Mouse (Mus musculus) forebrain, embryonic 14.5 days (tissue): ENCODE data around the gene Mplkip. TPM values are rescaled to one million over a fixed set of nuclear protein-coding genes. Genes with fewer than 3 reads are reported as not detected.
A peak's percentile ranks its signal among the peaks of the same experiment; 100 is the strongest.

Source experiments
- ATAC-seq: fragments of 200-750 bp; cut with Nextera tagmentation; 2 replicates; pipeline ENCODE4 v1.8.0; 2017; ENCODE audit warnings: mild to moderate bottlenecking, moderate library complexity
- DNase-seq: peaks from one replicate; pipeline ENCODE4 v3.0.0-alpha.2; 2015; ENCODE audit warnings: low spot score
- H3K27ac ChIP-seq: fragments of 300-500 bp; sonication (generic); 2 replicates; pipeline ENCODE4 v1.5.1; 2014; ENCODE audit warnings: low read depth, mild to moderate bottlenecking, control low read depth, low read length, moderate library complexity
- H3K27me3 ChIP-seq: fragments of 300-500 bp; sonication (generic); replicated peaks from 2 replicates; pipeline ENCODE4 v1.6.1; 2014; ENCODE audit warnings: low read length, control low read depth, mixed read lengths; ENCODE audit not compliant: control insufficient read depth, insufficient read depth
- H3K36me3 ChIP-seq: fragments of 300-500 bp; sonication (generic); 2 replicates; pipeline ENCODE4 v1.6.1; 2014; ENCODE audit warnings: low read length, control low read depth; ENCODE audit not compliant: control insufficient read depth, insufficient read depth
- H3K4me1 ChIP-seq: fragments of 300-500 bp; sonication (generic); 2 replicates; pipeline ENCODE4 v1.6.1; 2014; ENCODE audit warnings: antibody characterized with exemption, low read length, control low read depth; ENCODE audit not compliant: control insufficient read depth, insufficient read depth
- H3K4me2 ChIP-seq: fragments of 300-500 bp; sonication (generic); 2 replicates; pipeline ENCODE4 v1.6.1; 2014; ENCODE audit warnings: mild to moderate bottlenecking, control low read depth, low read length
- H3K4me3 ChIP-seq: fragments of 300-500 bp; sonication (generic); 2 replicates; pipeline ENCODE4 v1.5.1; 2014; ENCODE audit warnings: low read depth, low read length, control low read depth
- H3K9ac ChIP-seq: fragments of 300-500 bp; sonication (generic); 2 replicates; pipeline ENCODE4 v1.6.1; 2014; ENCODE audit warnings: mild to moderate bottlenecking, low read length, control low read depth, moderate library complexity
- H3K9me3 ChIP-seq: fragments of 300-500 bp; sonication (generic); replicated peaks from 2 replicates; pipeline ENCODE4 v1.6.1; 2016; ENCODE audit warnings: low read length, control low read depth, mixed read lengths; ENCODE audit not compliant: control insufficient read depth
- WGBS: fragments of 180-500 bp; shearing (Covaris S2); extraction: QIAGEN DNeasy Blood & Tissue Kit; methylation state at CpG from one replicate; pipeline ENCODE4 v1.1.7; 2014; 5-methylcytosine and 5-hydroxymethylcytosine counted together
- polyA plus RNA-seq: library from polyadenylated mRNA; unstranded; fragments of >200 nt; fragmentation: Nextera tagmentation; extraction: Ambion mirVana; gene quantifications from 2 replicates; pipeline ENCODE4 v1.2.1, GENCODE M21; 2014

Gene Mplkip
- polyA plus RNA-seq, 1 experiment from 2014 or later: 60.0 TPM

- no peak overlapping the region for H3K4me2 ChIP-seq
Measured at GRCm38 (mm10) chr13:17700090-17700715, 5.2 kb downstream of the Mplkip start.

GRCm38 (mm10) chr13:17701322-17701721 is 6.3 kb downstream of the Mplkip start:
- no peaks in the 10 kb centered on the region for H3K36me3 ChIP-seq
- no peak for DNase-seq
- H3K9me3 ChIP-seq: no peaks in the 10 kb centered on the region
- no peak overlapping the region for H3K27ac ChIP-seq
- peaks cover under 1% of the 10 kb centered on the region; the same call in 1 of the 2 replicates for H3K4me1 ChIP-seq
- no peak overlapping the region for H3K4me3 ChIP-seq
- no peaks in the 10 kb centered on the region for H3K27me3 ChIP-seq
- no peak overlapping the region for H3K4me2 ChIP-seq
- H3K9ac ChIP-seq: no peak overlapping the region
- no peak for ATAC-seq

More at GRCm38 (mm10) chr13:17700090-17700715, 5.2 kb downstream of the Mplkip start:
- no peaks in the 10 kb centered on the region for H3K27me3 ChIP-seq
- peaks cover 4% of the 10 kb centered on the region for H3K4me1 ChIP-seq
- no peaks in the 10 kb centered on the region for H3K9me3 ChIP-seq
- H3K9ac ChIP-seq: no peak overlapping the region
- ATAC-seq (no peak), DNase-seq (no peak)
- H3K4me3 ChIP-seq: no peak overlapping the region
- H3K27ac ChIP-seq: no peak overlapping the region
- no peaks in the 10 kb centered on the region for H3K36me3 ChIP-seq
- 77% methylated on average over 3 of the region's 3 CpGs for WGBS

- Histone ChIP-seq H3K4me3 (no peak overlapping the region), H3K27ac (no peak overlapping the region), H3K9ac (no peak overlapping the region), H3K27me3 (no peaks in the 10 kb centered on the region), H3K4me2 (no peak overlapping the region), H3K9me3 (no peaks in the 10 kb centered on the region), H3K4me1 (no peaks in the 10 kb centered on the region), H3K36me3 (no peaks in the 10 kb centered on the region)
- ATAC-seq (no peak), DNase-seq (no peak)
Measured at GRCm38 (mm10) chr13:17702311-17702710, 7.3 kb downstream of the Mplkip start.

- no peak for ATAC-seq
- 82% methylated on average over 6 of the region's 6 CpGs for WGBS
Measured at GRCm38 (mm10) chr13:17705188-17705826, 10.3 kb downstream of the Mplkip start.

GRCm38 (mm10) chr13:17708784-17709311 is 13.9 kb downstream of the Mplkip start:
- Histone ChIP-seq H3K27me3 (no peaks in the 10 kb centered on the region), H3K4me2 (no peak overlapping the region), H3K4me1 (no peaks in the 10 kb centered on the region), H3K4me3 (no peak overlapping the region), H3K27ac (no peak overlapping the region), H3K36me3 (no peaks in the 10 kb centered on the region), H3K9me3 (no peaks in the 10 kb centered on the region), H3K9ac (no peak overlapping the region)
- 77% methylated on average over 5 of the region's 5 CpGs for WGBS
- peak; percentile 22 for DNase-seq
- ATAC-seq: peak; percentile 71

More at GRCm38 (mm10) chr13:17705188-17705826, 10.3 kb downstream of the Mplkip start:
- Histone ChIP-seq H3K9ac (no peak overlapping the region), H3K4me1 (no peaks in the 10 kb centered on the region), H3K36me3 (no peaks in the 10 kb centered on the region), H3K9me3 (no peaks in the 10 kb centered on the region), H3K4me2 (no peak overlapping the region), H3K27me3 (no peaks in the 10 kb centered on the region), H3K27ac (no peak overlapping the region), H3K4me3 (no peak overlapping the region)
- DNase-seq: no peak

- no peaks in the 10 kb centered on the region for H3K4me1 ChIP-seq
- H3K4me3 ChIP-seq: no peak overlapping the region
- no peaks in the 10 kb centered on the region for H3K27me3 ChIP-seq
- H3K4me2 ChIP-seq: no peak overlapping the region
- H3K9me3 ChIP-seq: no peaks in the 10 kb centered on the region
- no peak overlapping the region for H3K27ac ChIP-seq
- ATAC-seq (no peak), DNase-seq (no peak)
- 90% methylated on average over 1 of the region's 1 CpGs for WGBS
- H3K9ac ChIP-seq: no peak overlapping the region
- peaks cover 36% of the 10 kb centered on the region for H3K36me3 ChIP-seq
Measured at GRCm38 (mm10) chr13:17717357-17717756, 22.4 kb downstream of the Mplkip start.

- WGBS: 92% methylated on average over 4 of the region's 4 CpGs
- Histone ChIP-seq H3K4me3 (no peak overlapping the region), H3K9ac (no peak overlapping the region), H3K27me3 (no peaks in the 10 kb centered on the region), H3K27ac (no peak overlapping the region), H3K4me1 (no peaks in the 10 kb centered on the region), H3K9me3 (no peaks in the 10 kb centered on the region), H3K36me3 (peaks cover 15% of the 10 kb centered on the region), H3K4me2 (no peak overlapping the region)
- ATAC-seq: no peak
- no peak for DNase-seq
Measured at GRCm38 (mm10) chr13:17727922-17728321, 32.9 kb downstream of the Mplkip start.

- H3K27ac ChIP-seq: no peak overlapping the region
- H3K4me3 ChIP-seq: no peak overlapping the region
- H3K27me3 ChIP-seq: no peaks in the 10 kb centered on the region
- WGBS: 92% methylated on average over 3 of the region's 3 CpGs
- no peak for ATAC-seq
- no peak overlapping the region for H3K9ac ChIP-seq
- no peaks in the 10 kb centered on the region for H3K9me3 ChIP-seq
- H3K4me2 ChIP-seq: no peak overlapping the region
- H3K36me3 ChIP-seq: peaks cover 15% of the 10 kb centered on the region
- no peak for DNase-seq
- no peaks in the 10 kb centered on the region for H3K4me1 ChIP-seq
Measured at GRCm38 (mm10) chr13:17728798-17729197, 33.8 kb downstream of the Mplkip start.
